ENCODE assay signal across 8 mouse cellular contexts in the genomic region with DNA sequence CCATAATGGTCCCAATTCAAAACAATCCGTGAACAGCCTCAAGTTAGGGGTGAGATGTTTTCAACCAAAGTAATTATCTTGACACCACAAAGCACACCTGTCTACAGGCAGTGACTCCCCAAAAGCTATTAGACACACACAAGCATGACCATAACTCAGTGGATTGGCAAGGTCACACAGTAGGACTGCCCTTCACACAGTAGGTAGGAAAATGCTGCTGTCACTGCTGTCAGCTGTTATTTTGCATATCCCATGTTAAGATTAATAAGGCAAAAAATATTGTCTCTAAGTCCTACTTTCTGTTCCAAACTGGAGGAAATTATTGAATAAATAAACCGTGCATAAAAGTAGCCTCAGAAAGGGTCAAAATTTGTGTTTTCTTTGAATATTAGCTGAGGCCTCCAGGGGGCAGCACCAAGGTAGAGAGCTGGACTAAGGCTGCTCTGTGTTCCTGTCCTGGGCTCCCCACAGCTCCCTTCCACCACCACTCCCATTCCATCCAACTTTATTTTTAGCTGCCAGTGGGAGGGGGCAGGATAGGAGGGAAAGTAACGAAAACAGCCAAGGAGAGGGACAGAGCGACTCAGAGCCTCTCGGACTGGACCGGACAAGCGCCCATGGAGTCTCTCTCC. TPM values are rescaled to one million over a fixed set of nuclear protein-coding genes. Genes with fewer than 3 reads are reported as not detected.
DNase-seq lines count a peak whose midpoint lies in the region; TF ChIP-seq lines count a peak whose summit lies in the region.

Itga10 (plus strand) TSS at position 567 of the 632 bp plus-strand sequence.

- H3K27me3 ChIP-seq in CH12.LX (replicated peaks): no peaks in the 10 kb centered on the region

- peaks cover 21 to 79% of the 10 kb centered on the region in 2 experiments for H3K36me3 ChIP-seq in CH12.LX (replicated peaks in 1 of 2; ENCODE audit: control insufficient read depth in 1 of 2, insufficient read depth in 1 of 2, low read length in 1 of 2)

- H3K4me2 ChIP-seq in CH12.LX (ENCODE audit: insufficient read depth, low read depth, poor library complexity, severe bottlenecking): no peak within 1 kb of the TSS

- H3K4me1 ChIP-seq in CH12.LX (ENCODE audit: control insufficient read depth in 1 of 2, insufficient read depth in 2 of 2): peaks cover 11 to 14% of the 10 kb centered on the region in 2 experiments

- H3K27ac ChIP-seq in CH12.LX (ENCODE audit: insufficient read depth, low read depth): no peak within 1 kb of the TSS

- TF ChIP-seq RAD21 in CH12.LX (IDR thresholded peaks at IDR 0.05; ENCODE audit: low read depth, low read length): peak; percentile 36

- peak; percentile 41 for DNase-seq in layer of hippocampus, adult 11-12 months (ENCODE audit: low spot score)
- no peak for DNase-seq in layer of hippocampus, adult 9-11 months
- peak; percentile 39 for DNase-seq in CH12.LX (ENCODE audit: extremely low read depth)
- DNase-seq in adrenal gland, postnatal 25 days: peak; percentile 30
- peak; percentile 43 for DNase-seq in gastrocnemius, adult 18-20 months (ENCODE audit: low spot score)
- DNase-seq in kidney, adult 9 months: peak; percentile 47
- peak; percentile 30 to 55 for DNase-seq in lung, postnatal 4 days
- DNase-seq in T-cell, adult 2 months (ENCODE audit: low spot score): no peak

- in situ Hi-C loops in CH12.LX (cut with MboI; ENCODE audit: low pct_ligation_motif_present, low pct_unique_long_range_greater_than_20kb, low sequenced_read_pairs): loop anchor here (5.0 kb wide), 1 partner anchor 103 kb away; no protein-coding TSS in a partner anchor

- no peaks in the 10 kb centered on the region for H3K79me2 ChIP-seq in CH12.LX (replicated peaks; ENCODE audit: control insufficient read depth, extremely low read depth, insufficient read depth, poor library complexity, severe bottlenecking)

- TF ChIP-seq EP300 in CH12.LX (IDR thresholded peaks at IDR 0.05; ENCODE audit: low read length): no peak

- H3K9me3 ChIP-seq in CH12.LX (replicated peaks; ENCODE audit: low read length): no peaks in the 10 kb centered on the region

- dilution Hi-C loops in CH12.LX (cut with MboI; ENCODE audit: extremely low pct_ligation_motif_present, extremely low pct_unique_long_range_greater_than_20kb, low sequenced_read_pairs): no loop called here

- no peak for TF ChIP-seq POLR2A in CH12.LX (IDR thresholded peaks at IDR 0.05; ENCODE audit: low read depth, low read length)

- no peak within 1 kb of the TSS for H3K9ac ChIP-seq in CH12.LX (ENCODE audit: insufficient read depth, low read depth)

- peak; percentile 24 to 73; a peak in 2 of 4 replicates for TF ChIP-seq CTCF in CH12.LX (conservative IDR thresholded peaks at IDR 0.05 in 1 of 2, IDR thresholded peaks at IDR 0.05 in 1 of 2; ENCODE audit: low read depth in 2 of 2, low read length in 2 of 2)

- no peak within 1 kb of the TSS for H3K4me3 ChIP-seq in CH12.LX (replicated peaks in 1 of 3; ENCODE audit: low read depth in 2 of 3, low read length in 2 of 3, poor library complexity in 1 of 3)

TF ChIP-seq in CH12.LX, 34 proteins besides CTCF, POLR2A, EP300 and RAD21:
- TF ChIP-seq ZNF384 (IDR thresholded peaks at IDR 0.05; ENCODE audit: low read depth, low read length) (no peak), SMC3 (IDR thresholded peaks at IDR 0.05; ENCODE audit: low read depth, low read length) (peak; percentile 66), TBP (conservative IDR thresholded peaks at IDR 0.05; ENCODE audit: low read depth, low read length) (no peak), ZKSCAN1 (IDR thresholded peaks at IDR 0.05; ENCODE audit: borderline replicate concordance, low read depth, low read length) (peak; percentile 99), ELF1 (IDR thresholded peaks at IDR 0.05; ENCODE audit: low read depth, low read length) (no peak), UBTF (IDR thresholded peaks at IDR 0.05; ENCODE audit: low read depth, low read length) (no peak), POLR2AphosphoS2 (IDR thresholded peaks at IDR 0.05; ENCODE audit: low read depth, low read length) (no peak)
TF ChIP-seq in CH12.LX: peak in this region for 2.

RNA-seq across cellular contexts. Expression of gene Itga10, which starts in this region (rescaled TPM):
- total RNA-seq in CH12.LX (2012; rRNA removed) (0.80 and 1.2 TPM in 2 replicates), CH12.LX (2014; rRNA removed) (0.36 and 0.46 TPM in 2 replicates)
- polyA plus RNA-seq in CH12.LX (2012; ENCODE audit: insufficient read length, low read depth): 1.0 and 1.2 TPM in 2 replicates
- 1.9 and 2.0 TPM in 2 replicates for total RNA-seq in adrenal gland, postnatal 25 days (2021)
- total RNA-seq in gastrocnemius, adult 18-20 months (2021): under 1 TPM; 0.34 to 0.74 TPM

Comparison
In these comparisons a context has a peak if more than half of its experiments do, and no peak if none do; other contexts are left out.
1. DNase-seq: peak in layer of hippocampus, adult 11-12 months (single experiment), CH12.LX (single experiment), adrenal gland, postnatal 25 days (single experiment), kidney, adult 9 months (single experiment) and lung, postnatal 4 days (2 of 2); none in layer of hippocampus, adult 9-11 months (single experiment) and T-cell, adult 2 months (single experiment).
2. Peak in DNase-seq in gastrocnemius, adult 18-20 months; RNA of the gene not detected or under 1 TPM.